Mouse (Mus musculus) hindbrain, embryonic 13.5 days (tissue): ENCODE data around the gene St6galnac4. TPM values are rescaled to one million over a fixed set of nuclear protein-coding genes. Genes with fewer than 3 reads are reported as not detected.

Source experiments
- ATAC-seq: fragments of 200-750 bp; cut with Nextera tagmentation; 2 replicates; pipeline ENCODE4 v1.8.0; 2017; ENCODE audit warnings: moderate TSS enrichment; ENCODE audit not compliant: low FRiP score
- H3K27ac ChIP-seq: fragments of 300-500 bp; sonication (generic); 2 replicates; pipeline ENCODE4 v1.5.1; 2015; ENCODE audit warnings: inconsistent platforms, mild to moderate bottlenecking, moderate library complexity
- H3K27me3 ChIP-seq: fragments of 300-500 bp; sonication (generic); 2 replicates; pipeline ENCODE4 v1.6.1; 2015; ENCODE audit warnings: mild to moderate bottlenecking, inconsistent platforms
- H3K36me3 ChIP-seq: fragments of 300-500 bp; sonication (generic); 2 replicates; pipeline ENCODE4 v1.6.1; 2015; ENCODE audit warnings: mild to moderate bottlenecking, inconsistent platforms
- H3K4me1 ChIP-seq: fragments of 300-500 bp; sonication (generic); replicated peaks from 2 replicates; pipeline ENCODE4 v1.6.1; 2015; ENCODE audit warnings: inconsistent platforms
- H3K4me2 ChIP-seq: fragments of 300-500 bp; sonication (generic); 2 replicates; pipeline ENCODE4 v1.6.1; 2015; ENCODE audit warnings: inconsistent platforms, mild to moderate bottlenecking, moderate library complexity
- H3K4me3 ChIP-seq: fragments of 300-500 bp; sonication (generic); 2 replicates; pipeline ENCODE4 v1.5.1; 2015; ENCODE audit warnings: mild to moderate bottlenecking, inconsistent platforms
- H3K9ac ChIP-seq: fragments of 300-500 bp; sonication (generic); 2 replicates; pipeline ENCODE4 v1.6.1; 2015; ENCODE audit warnings: mild to moderate bottlenecking, inconsistent platforms
- H3K9me3 ChIP-seq: fragments of 300-500 bp; sonication (generic); 2 replicates; pipeline ENCODE4 v1.6.1; 2016; ENCODE audit warnings: inconsistent platforms
- WGBS: fragments of 180-500 bp; shearing (Covaris S2); methylation state at CpG from one replicate; pipeline ENCODE4 v1.1.7; 2015; 5-methylcytosine and 5-hydroxymethylcytosine counted together
- polyA plus RNA-seq: library from polyadenylated mRNA; unstranded; fragments of >200 nt; fragmentation: Nextera tagmentation; extraction: Ambion mirVana; gene quantifications from 2 replicates; pipeline ENCODE4 v1.2.1, GENCODE M21; 2015

St6galnac4 gene
- polyA plus RNA-seq, 1 experiment from 2014 or later: 22.8 TPM

- 91% methylated on average over 9 of the region's 9 CpGs for WGBS
- Histone ChIP-seq H3K4me2 (no peak overlapping the region), H3K4me1 (peaks cover 18% of the 10 kb centered on the region; the same call in 1 of the 2 replicates), H3K27me3 (no peaks in the 10 kb centered on the region), H3K27ac (no peak overlapping the region), H3K36me3 (peaks cover 6% of the 10 kb centered on the region; the same call in 1 of the 2 replicates), H3K4me3 (no peak overlapping the region), H3K9ac (no peak overlapping the region), H3K9me3 (no peaks in the 10 kb centered on the region)
- no peak for ATAC-seq
Observed at GRCm38 (mm10) chr2:32549171-32549570, 37.7 kb upstream of the St6galnac4 start.

- ATAC-seq: no peak
- H3K9ac ChIP-seq: no peak overlapping the region
- H3K4me2 ChIP-seq: no peak overlapping the region
- H3K27me3 ChIP-seq: no peaks in the 10 kb centered on the region
- no peaks in the 10 kb centered on the region for H3K9me3 ChIP-seq
- 79% methylated on average over 6 of the region's 6 CpGs for WGBS
- H3K4me3 ChIP-seq: no peak overlapping the region
- peaks cover 18% of the 10 kb centered on the region; the same call in 1 of the 2 replicates for H3K4me1 ChIP-seq
- H3K36me3 ChIP-seq: peaks cover 6% of the 10 kb centered on the region; the same call in 1 of the 2 replicates
- H3K27ac ChIP-seq: no peak overlapping the region
Observed at GRCm38 (mm10) chr2:32549764-32550163, 37.1 kb upstream of the St6galnac4 start.

GRCm38 (mm10) chr2:32551236-32551635 is 35.7 kb upstream of the St6galnac4 start:
- Histone ChIP-seq H3K9me3 (no peaks in the 10 kb centered on the region), H3K27me3 (no peaks in the 10 kb centered on the region), H3K4me2 (no peak overlapping the region), H3K4me1 (peaks cover 31% of the 10 kb centered on the region), H3K36me3 (peaks cover 6% of the 10 kb centered on the region; the same call in 1 of the 2 replicates), H3K4me3 (no peak overlapping the region), H3K9ac (0 out of 2 replicates have a peak overlapping the region, but pooled peaks have one; percentile 19), H3K27ac (no peak overlapping the region)
- ATAC-seq: no peak
- WGBS: 89% methylated on average over 5 of the region's 5 CpGs

GRCm38 (mm10) chr2:32553592-32554148 is 33.2 kb upstream of the St6galnac4 start:
- Histone ChIP-seq H3K4me2 (no peak overlapping the region), H3K9me3 (no peaks in the 10 kb centered on the region), H3K4me1 (peaks cover 50% of the 10 kb centered on the region), H3K27ac (no peak overlapping the region), H3K9ac (no peak overlapping the region), H3K4me3 (no peak overlapping the region), H3K36me3 (peaks cover 6% of the 10 kb centered on the region; the same call in 1 of the 2 replicates), H3K27me3 (no peaks in the 10 kb centered on the region)
- WGBS: 72% methylated on average over 7 of the region's 7 CpGs
- no peak for ATAC-seq

- Histone ChIP-seq H3K27ac (peak overlapping the region; percentile 72), H3K9ac (peak overlapping the region; percentile 49; the same call in 1 of the 2 replicates), H3K36me3 (no peaks in the 10 kb centered on the region), H3K4me1 (peaks cover 61% of the 10 kb centered on the region), H3K9me3 (no peaks in the 10 kb centered on the region), H3K4me3 (no peak overlapping the region), H3K27me3 (no peaks in the 10 kb centered on the region), H3K4me2 (no peak overlapping the region)
- 40% methylated on average over 4 of the region's 4 CpGs for WGBS
- ATAC-seq: no peak
Observed at GRCm38 (mm10) chr2:32555484-32555883, 31.4 kb upstream of the St6galnac4 start.

GRCm38 (mm10) chr2:32556019-32556418 is 30.9 kb upstream of the St6galnac4 start:
- Histone ChIP-seq H3K27ac (peak overlapping the region; percentile 72), H3K4me1 (peaks cover 65% of the 10 kb centered on the region), H3K9me3 (no peaks in the 10 kb centered on the region), H3K9ac (peak overlapping the region; percentile 49; the same call in 1 of the 2 replicates), H3K4me2 (no peak overlapping the region), H3K4me3 (no peak overlapping the region), H3K36me3 (no peaks in the 10 kb centered on the region), H3K27me3 (no peaks in the 10 kb centered on the region)
- ATAC-seq: no peak
- 66% methylated on average over 7 of the region's 7 CpGs for WGBS

- Histone ChIP-seq H3K4me1 (peaks cover 60% of the 10 kb centered on the region), H3K9ac (peak overlapping the region; percentile 49; the same call in 1 of the 2 replicates), H3K27ac (peak overlapping the region; percentile 84), H3K27me3 (no peaks in the 10 kb centered on the region), H3K4me3 (no peak overlapping the region), H3K9me3 (no peaks in the 10 kb centered on the region), H3K4me2 (peak overlapping the region; percentile 19; the same call in 1 of the 2 replicates), H3K36me3 (peaks cover 30% of the 10 kb centered on the region)
- peak; percentile 84 for ATAC-seq
- 10% methylated on average over 5 of the region's 5 CpGs for WGBS
Observed at GRCm38 (mm10) chr2:32559570-32559969, 27.3 kb upstream of the St6galnac4 start.

- Histone ChIP-seq H3K4me3 (no peak overlapping the region), H3K36me3 (peaks cover 71% of the 10 kb centered on the region), H3K4me1 (peaks cover 6% of the 10 kb centered on the region), H3K27ac (0 out of 2 replicates have a peak overlapping the region, but pooled peaks have one; percentile 30), H3K9me3 (no peaks in the 10 kb centered on the region), H3K27me3 (no peaks in the 10 kb centered on the region), H3K4me2 (no peak overlapping the region), H3K9ac (no peak overlapping the region)
- 49% methylated on average over 4 of the region's 4 CpGs for WGBS
- no peak for ATAC-seq
Observed at GRCm38 (mm10) chr2:32566536-32567063, 20.3 kb upstream of the St6galnac4 start.

GRCm38 (mm10) chr2:32568149-32568548 is 18.7 kb upstream of the St6galnac4 start:
- H3K4me2 ChIP-seq: no peak overlapping the region
- no peaks in the 10 kb centered on the region for H3K9me3 ChIP-seq
- no peak for ATAC-seq
- H3K9ac ChIP-seq: 0 out of 2 replicates have a peak overlapping the region, but pooled peaks have one; percentile 9
- H3K27me3 ChIP-seq: no peaks in the 10 kb centered on the region
- H3K4me3 ChIP-seq: no peak overlapping the region
- no peak overlapping the region for H3K27ac ChIP-seq
- WGBS: 75% methylated on average over 5 of the region's 5 CpGs
- peaks cover 65% of the 10 kb centered on the region for H3K36me3 ChIP-seq
- peaks cover 15% of the 10 kb centered on the region for H3K4me1 ChIP-seq

- Histone ChIP-seq H3K27ac (no peak overlapping the region), H3K27me3 (no peaks in the 10 kb centered on the region), H3K9ac (no peak overlapping the region), H3K4me1 (peaks cover 15% of the 10 kb centered on the region), H3K4me2 (no peak overlapping the region), H3K36me3 (peaks cover 61% of the 10 kb centered on the region), H3K4me3 (no peak overlapping the region), H3K9me3 (no peaks in the 10 kb centered on the region)
- 90% methylated on average over 3 of the region's 3 CpGs for WGBS
- no peak for ATAC-seq
Observed at GRCm38 (mm10) chr2:32568941-32569340, 18.0 kb upstream of the St6galnac4 start.

- Histone ChIP-seq H3K27me3 (no peaks in the 10 kb centered on the region), H3K9me3 (no peaks in the 10 kb centered on the region), H3K4me1 (peaks cover 27% of the 10 kb centered on the region), H3K4me3 (peak within 1 kb of the TSS; percentile 85), H3K4me2 (peak within 1 kb of the TSS; percentile 93), H3K36me3 (peaks cover 42% of the 10 kb centered on the region), H3K27ac (peak within 1 kb of the TSS; percentile 73), H3K9ac (peak within 1 kb of the TSS; percentile 84)
- ATAC-seq: peak; percentile 81
- WGBS: 2% methylated on average over 36 of the region's 36 CpGs
Observed at GRCm38 (mm10) chr2:32570698-32571494, 16.0 kb upstream of the St6galnac4 start, which contains the start of gene Dpm2. TSS of gene Dpm2 (plus strand) at chr2:32570858.

GRCm38 (mm10) chr2:32572196-32572595 is 14.7 kb upstream of the St6galnac4 start:
- no peak for ATAC-seq
- Histone ChIP-seq H3K36me3 (peaks cover 31% of the 10 kb centered on the region), H3K9ac (no peak overlapping the region), H3K4me3 (no peak overlapping the region), H3K27me3 (peaks cover 11% of the 10 kb centered on the region), H3K4me1 (peaks cover 31% of the 10 kb centered on the region), H3K27ac (no peak overlapping the region), H3K9me3 (no peaks in the 10 kb centered on the region), H3K4me2 (peak overlapping the region; percentile 93; the same call in 1 of the 2 replicates)
- WGBS: 92% methylated on average over 11 of the region's 11 CpGs
